Mouse (Mus musculus): Measurements from ENCODE around the gene Crhbp. TPM values are rescaled to one million over a fixed set of nuclear protein-coding genes. Genes with fewer than 3 reads are reported as not detected.

Crhbp gene
- total RNA-seq (2014; fragmentation: Nextera tagmentation): 0.45 and 0.58 TPM in 2 replicates
- not detected in 2 replicates for total RNA-seq (2017)
- polyA plus RNA-seq (2012): not detected in 2 replicates

- DNase-seq (ENCODE audit: low spot score) (no peak), ATAC-seq (ENCODE audit: extremely low read depth, insufficient number of reproducible peaks, low FRiP score, poor library complexity, severe bottlenecking) (no peak)
- Histone ChIP-seq H3K36me3 (replicated peaks) (no peaks in the 10 kb centered on the region), H3K4me3 (ENCODE audit: low read depth, low read length) (no peak within 1 kb of the TSS), H3K4me1 (ENCODE audit: insufficient read depth, low read depth, low read length) (peaks cover 12% of the 10 kb centered on the region), H3K9me3 (replicated peaks) (no peaks in the 10 kb centered on the region), H3K27me3 (ENCODE audit: insufficient read depth, low read length) (peaks cover 46% of the 10 kb centered on the region)
- TF ChIP-seq TAL1 (conservative IDR thresholded peaks at IDR 0.05; ENCODE audit: low read depth, low read length) (no peak), GATA1 (IDR thresholded peaks at IDR 0.05; ENCODE audit: borderline replicate concordance, low read length) (no peak), POLR2AphosphoS5 (IDR thresholded peaks at IDR 0.05; ENCODE audit: insufficient replicate concordance, low read depth, low read length) (no peak), CTCF (IDR thresholded peaks at IDR 0.05; ENCODE audit: low read depth, low read length) (no peak), GATA2 (IDR thresholded peaks at IDR 0.05; ENCODE audit: borderline replicate concordance, low read depth, low read length) (no peak)
Measured at GRCm38 (mm10) chr13:95444824-95445223, at the start of gene Crhbp. TSS of gene Crhbp (minus strand) at chr13:95444924.

- no peaks in the 10 kb centered on the region for H3K36me3 ChIP-seq (replicated peaks)
- H3K9me3 ChIP-seq (replicated peaks): no peaks in the 10 kb centered on the region
- DNase-seq (ENCODE audit: low spot score) (no peak), ATAC-seq (ENCODE audit: extremely low read depth, insufficient number of reproducible peaks, low FRiP score, poor library complexity, severe bottlenecking) (no peak)
- H3K4me3 ChIP-seq (ENCODE audit: low read depth, low read length): no peak overlapping the region
- peaks cover 12% of the 10 kb centered on the region for H3K4me1 ChIP-seq (ENCODE audit: insufficient read depth, low read depth, low read length)
- H3K27me3 ChIP-seq (ENCODE audit: insufficient read depth, low read length): peaks cover 38% of the 10 kb centered on the region
- TF ChIP-seq CTCF (IDR thresholded peaks at IDR 0.05; ENCODE audit: low read depth, low read length) (no peak), TAL1 (conservative IDR thresholded peaks at IDR 0.05; ENCODE audit: low read depth, low read length) (no peak), GATA2 (IDR thresholded peaks at IDR 0.05; ENCODE audit: borderline replicate concordance, low read depth, low read length) (no peak), POLR2AphosphoS5 (IDR thresholded peaks at IDR 0.05; ENCODE audit: insufficient replicate concordance, low read depth, low read length) (no peak), GATA1 (IDR thresholded peaks at IDR 0.05; ENCODE audit: borderline replicate concordance, low read length) (no peak)
Measured at GRCm38 (mm10) chr13:95493296-95493695, 48.6 kb upstream of the Crhbp start.

- no peak for DNase-seq (ENCODE audit: low spot score)
- Histone ChIP-seq H3K9me3 (replicated peaks) (no peaks in the 10 kb centered on the region), H3K4me3 (ENCODE audit: low read depth, low read length) (no peak overlapping the region), H3K27me3 (ENCODE audit: insufficient read depth, low read length) (peaks cover 43% of the 10 kb centered on the region), H3K36me3 (replicated peaks) (no peaks in the 10 kb centered on the region), H3K4me1 (ENCODE audit: insufficient read depth, low read depth, low read length) (peaks cover 14% of the 10 kb centered on the region)
- TF ChIP-seq GATA2 (IDR thresholded peaks at IDR 0.05; ENCODE audit: borderline replicate concordance, low read depth, low read length) (no peak), CTCF (IDR thresholded peaks at IDR 0.05; ENCODE audit: low read depth, low read length) (no peak), POLR2AphosphoS5 (IDR thresholded peaks at IDR 0.05; ENCODE audit: insufficient replicate concordance, low read depth, low read length) (no peak)
- no peak for ATAC-seq (ENCODE audit: extremely low read depth, insufficient number of reproducible peaks, low FRiP score, poor library complexity, severe bottlenecking)
Measured at GRCm38 (mm10) chr13:95491327-95491726, 46.6 kb upstream of the Crhbp start.

GRCm38 (mm10) chr13:95484664-95485063 is 39.9 kb upstream of the Crhbp start:
- DNase-seq (ENCODE audit: low spot score): no peak
- H3K4me3 ChIP-seq (ENCODE audit: low read depth, low read length): no peak overlapping the region

GRCm38 (mm10) chr13:95481428-95481827 is 36.7 kb upstream of the Crhbp start:
- Histone ChIP-seq H3K4me1 (ENCODE audit: insufficient read depth, low read depth, low read length) (peaks cover 59% of the 10 kb centered on the region), H3K36me3 (replicated peaks) (no peaks in the 10 kb centered on the region), H3K9me3 (replicated peaks) (no peaks in the 10 kb centered on the region), H3K4me3 (ENCODE audit: low read depth, low read length) (no peak overlapping the region), H3K27me3 (ENCODE audit: insufficient read depth, low read length) (peaks cover 6% of the 10 kb centered on the region; the same call in 1 of the 2 replicates)
- ATAC-seq (ENCODE audit: extremely low read depth, insufficient number of reproducible peaks, low FRiP score, poor library complexity, severe bottlenecking) (no peak), DNase-seq (ENCODE audit: low spot score) (peak; percentile 55)
- TF ChIP-seq CTCF (IDR thresholded peaks at IDR 0.05; ENCODE audit: low read depth, low read length) (peak; percentile 50; the same call in 1 of the 2 replicates), POLR2AphosphoS5 (IDR thresholded peaks at IDR 0.05; ENCODE audit: insufficient replicate concordance, low read depth, low read length) (no peak)

More at GRCm38 (mm10) chr13:95484664-95485063, 39.9 kb upstream of the Crhbp start:
- H3K36me3 ChIP-seq (replicated peaks): no peaks in the 10 kb centered on the region
- TF ChIP-seq GATA1 (IDR thresholded peaks at IDR 0.05; ENCODE audit: borderline replicate concordance, low read length) (no peak), CTCF (IDR thresholded peaks at IDR 0.05; ENCODE audit: low read depth, low read length) (no peak), GATA2 (IDR thresholded peaks at IDR 0.05; ENCODE audit: borderline replicate concordance, low read depth, low read length) (no peak), TAL1 (conservative IDR thresholded peaks at IDR 0.05; ENCODE audit: low read depth, low read length) (no peak), POLR2AphosphoS5 (IDR thresholded peaks at IDR 0.05; ENCODE audit: insufficient replicate concordance, low read depth, low read length) (no peak)
- peaks cover 35% of the 10 kb centered on the region for H3K4me1 ChIP-seq (ENCODE audit: insufficient read depth, low read depth, low read length)
- H3K27me3 ChIP-seq (ENCODE audit: insufficient read depth, low read length): peaks cover 21% of the 10 kb centered on the region
- ATAC-seq (ENCODE audit: extremely low read depth, insufficient number of reproducible peaks, low FRiP score, poor library complexity, severe bottlenecking): no peak
- no peaks in the 10 kb centered on the region for H3K9me3 ChIP-seq (replicated peaks)

GRCm38 (mm10) chr13:95478671-95479413 is 34.1 kb upstream of the Crhbp start, which contains the start of gene S100z:
TSS of gene S100z (minus strand) at chr13:95478721.
- no peak for DNase-seq (ENCODE audit: low spot score)
- no peaks in the 10 kb centered on the region for H3K27me3 ChIP-seq (ENCODE audit: insufficient read depth, low read length)
- no peak within 1 kb of the TSS; the same call in 1 of the 2 replicates for H3K4me3 ChIP-seq (ENCODE audit: low read depth, low read length)
- TF ChIP-seq CTCF (IDR thresholded peaks at IDR 0.05; ENCODE audit: low read depth, low read length) (no peak), GATA2 (IDR thresholded peaks at IDR 0.05; ENCODE audit: borderline replicate concordance, low read depth, low read length) (no peak), TAL1 (conservative IDR thresholded peaks at IDR 0.05; ENCODE audit: low read depth, low read length) (no peak), POLR2AphosphoS5 (IDR thresholded peaks at IDR 0.05; ENCODE audit: insufficient replicate concordance, low read depth, low read length) (no peak), GATA1 (IDR thresholded peaks at IDR 0.05; ENCODE audit: borderline replicate concordance, low read length) (no peak)
- H3K36me3 ChIP-seq (replicated peaks): no peaks in the 10 kb centered on the region
- no peak for ATAC-seq (ENCODE audit: extremely low read depth, insufficient number of reproducible peaks, low FRiP score, poor library complexity, severe bottlenecking)
- no peaks in the 10 kb centered on the region for H3K9me3 ChIP-seq (replicated peaks)
- peaks cover 82% of the 10 kb centered on the region for H3K4me1 ChIP-seq (ENCODE audit: insufficient read depth, low read depth, low read length)

Measured in G1E (cell line).